Mouse (Mus musculus) G1E (cell line): ENCODE measurements around the gene Wfikkn2.

ENCODE experiments used
- CTCF ChIP-seq: IDR thresholded peaks from 2 replicates; pipeline ENCODE4 v1.5.1; 2012; ENCODE audit warnings: low read depth, low read length, inconsistent platforms, mixed read lengths
- GATA1 ChIP-seq: IDR thresholded peaks from 2 replicates; pipeline ENCODE4 v1.6.1; 2012; ENCODE audit warnings: borderline replicate concordance, low read length, inconsistent platforms, mixed read lengths
- GATA2 ChIP-seq: IDR thresholded peaks from 2 replicates; pipeline ENCODE4 v1.6.1; 2012; ENCODE audit warnings: low read depth, low read length, inconsistent platforms, borderline replicate concordance
- POLR2AphosphoS5 ChIP-seq: IDR thresholded peaks from 2 replicates; pipeline ENCODE4 v1.6.1; 2012; ENCODE audit warnings: low read depth, low read length, inconsistent platforms; ENCODE audit not compliant: insufficient replicate concordance

- TF ChIP-seq GATA1 (no peak), CTCF (no peak), POLR2AphosphoS5 (no peak), GATA2 (no peak)
Observed at GRCm38 (mm10) chr11:94265134-94265785, 19.5 kb upstream of the Wfikkn2 start.
